ENCODE assay signal across 10 mouse cellular contexts in genomic region chr14:25463919-25464318, GRCm38 (mm10). TPM values are rescaled to one million over a fixed set of nuclear protein-coding genes. Genes with fewer than 3 reads are reported as not detected.
A peak's percentile ranks its signal among the peaks of the same experiment; 100 is the strongest.
DNase-seq lines count a peak whose midpoint lies in the region; ATAC-seq and TF ChIP-seq lines count a peak whose summit lies in the region.
"Had no signal": no experiment of that assay in that cellular context is flagged by ENCODE, and none has a peak within 500 bp of the region (broad histone marks: within the 10 kb centered on the region; RNA-seq: fewer than 3 reads in every experiment).

No protein-coding gene starts in this region.

- H3K27ac ChIP-seq in left cerebral cortex, adult 2 months = no peak overlapping the region
- no peak overlapping the region for H3K27ac ChIP-seq in forebrain, embryonic 15.5 days (replicated peaks)
- 0 out of 2 replicates have a peak overlapping the region, but pooled peaks have one; percentile 19 for H3K27ac ChIP-seq in neural tube, embryonic 13.5 days (replicated peaks)
- H3K27ac ChIP-seq: layer of hippocampus, adult 2 months had no signal

- H3K4me1 ChIP-seq in forebrain, embryonic 15.5 days = peaks cover 77% of the 10 kb centered on the region
- peaks cover 77% of the 10 kb centered on the region for H3K4me1 ChIP-seq in neural tube, embryonic 13.5 days (replicated peaks)

- peak; percentile 48 for DNase-seq in left cerebral cortex, postnatal 4 days
- DNase-seq in left cerebral cortex, adult 2 months (ENCODE audit: extremely low spot score in 1 of 2, low spot score in 2 of 2) = no peak
- peak; percentile 91 for DNase-seq in kidney, postnatal 14 days
- no peak for DNase-seq in right cerebral cortex, postnatal 25 days
- DNase-seq in frontal cortex, postnatal 10 days (ENCODE audit: low spot score in 2 of 2) = no peak

- no peak for TF ChIP-seq CTCF in left cerebral cortex, adult 2 months (IDR thresholded peaks at IDR 0.05)

- intact Hi-C loops in left cerebral cortex, postnatal 4 days (cut with DNase I) = loop anchor here (10.0 kb wide), 1 partner anchor 81 kb away; no protein-coding TSS in a partner anchor
- intact Hi-C loops in left cerebral cortex, adult 2 months (cut with DNase I) = loop anchor here (5.0 kb wide), 1 partner anchor 53 kb away; no protein-coding TSS in a partner anchor

- peak overlapping the region; percentile 14; the same call in 1 of the 2 replicates for H3K9ac ChIP-seq in forebrain, embryonic 15.5 days (replicated peaks)
- 0 out of 2 replicates have a peak overlapping the region, but pooled peaks have one; percentile 46 for H3K9ac ChIP-seq in neural tube, embryonic 13.5 days

- H3K4me3 ChIP-seq in left cerebral cortex, adult 2 months = no peak overlapping the region
- H3K4me3 ChIP-seq in forebrain, embryonic 15.5 days = 0 out of 2 replicates have a peak overlapping the region, but pooled peaks have one; percentile 2
- no peak overlapping the region for H3K4me3 ChIP-seq in neural tube, embryonic 13.5 days
- H3K4me3 ChIP-seq: layer of hippocampus, adult 2 months had no signal

- H3K9me3 ChIP-seq in forebrain, embryonic 15.5 days = no peaks in the 10 kb centered on the region
- H3K9me3 ChIP-seq in neural tube, embryonic 13.5 days = no peaks in the 10 kb centered on the region

- H3K36me3 ChIP-seq in forebrain, embryonic 15.5 days = no peaks in the 10 kb centered on the region
- no peaks in the 10 kb centered on the region for H3K36me3 ChIP-seq in neural tube, embryonic 13.5 days

- H3K27me3 ChIP-seq in forebrain, embryonic 15.5 days = no peaks in the 10 kb centered on the region
- no peaks in the 10 kb centered on the region for H3K27me3 ChIP-seq in neural tube, embryonic 13.5 days
- H3K27me3 ChIP-seq: Patski had no signal

- ATAC-seq in forebrain, embryonic 15.5 days (replicated peaks) = no peak
- ATAC-seq in neural tube, embryonic 13.5 days (ENCODE audit: low read depth) = no peak
- no peak for ATAC-seq in inflammation-experienced regulatory T-cells, adult 6 months
- ATAC-seq: Patski had no signal

- 8% methylated on average over 9 of the region's 9 CpGs for WGBS in forebrain, embryonic 15.5 days
- WGBS in neural tube, embryonic 13.5 days = 25% methylated on average over 9 of the region's 9 CpGs

- H3K4me2 ChIP-seq in forebrain, embryonic 15.5 days (replicated peaks) = peak overlapping the region; percentile 3
- H3K4me2 ChIP-seq in neural tube, embryonic 13.5 days = peak overlapping the region; percentile 99

RNA-seq across cellular contexts. Expression of gene Zmiz1, which starts 4.9 kb away (rescaled TPM):
- 100 to 1,000 TPM; 149 to 152 TPM for total RNA-seq in left cerebral cortex, postnatal 4 days (2021)
- 100 to 1,000 TPM; 106 to 107 TPM for total RNA-seq in left cerebral cortex, adult 2 months (2021)
- 57.5 and 63.9 TPM in 2 replicates for polyA plus RNA-seq in forebrain, embryonic 15.5 days (2015; fragmentation: Nextera tagmentation; extraction: Ambion mirVana)
- polyA plus RNA-seq in neural tube, embryonic 13.5 days (2015; fragmentation: Nextera tagmentation; extraction: Ambion mirVana) = 57.2 and 66.2 TPM in 2 replicates
- 10 to 100 TPM; 24.5 to 30.1 (median 26.1) TPM for polyA plus RNA-seq in inflammation-experienced regulatory T-cells, adult 6 months (2017; shearing (Covaris generic))

Comparison
In these comparisons a context has a peak if more than half of its experiments do, and no peak if none do; other contexts are left out.
1. DNase-seq: peak in left cerebral cortex, postnatal 4 days (single experiment) and kidney, postnatal 14 days (single experiment); none in left cerebral cortex, adult 2 months (0 of 2), right cerebral cortex, postnatal 25 days (single experiment) and frontal cortex, postnatal 10 days (0 of 2).